17 mouse cellular contexts compared by ENCODE assay signal in genomic region chr17:82453847-82454246, GRCm38 (mm10).
DNase-seq lines count a peak whose midpoint lies in the region; ATAC-seq and TF ChIP-seq lines count a peak whose summit lies in the region.
"Had no signal": no experiment of that assay in that cellular context is flagged by ENCODE, and none has a peak within 500 bp of the region (broad histone marks: within the 10 kb centered on the region; RNA-seq: fewer than 3 reads in every experiment).

No protein-coding gene starts in this region.

- H3K4me1 ChIP-seq in kidney, embryonic 16.5 days (ENCODE audit: insufficient read depth, low read length): no peaks in the 10 kb centered on the region
- no peaks in the 10 kb centered on the region for H3K4me1 ChIP-seq in midbrain, postnatal 0 days (ENCODE audit: insufficient read depth, low read length)
- no peaks in the 10 kb centered on the region for H3K4me1 ChIP-seq in midbrain, embryonic 16.5 days (ENCODE audit: control insufficient read depth, insufficient read depth, low read length)
- H3K4me1 ChIP-seq: embryonic facial prominence, embryonic 15.5 days; forebrain, embryonic 12.5 days; heart, embryonic 15.5 days; hindbrain, embryonic 10.5 days; liver, embryonic 13.5 days; midbrain, embryonic 13.5 days had no signal

- no peaks in the 10 kb centered on the region for H3K9me3 ChIP-seq in kidney, embryonic 16.5 days (ENCODE audit: low read length)
- H3K9me3 ChIP-seq in midbrain, postnatal 0 days (ENCODE audit: low read length): no peaks in the 10 kb centered on the region
- no peaks in the 10 kb centered on the region for H3K9me3 ChIP-seq in midbrain, embryonic 16.5 days (replicated peaks; ENCODE audit: control insufficient read depth, low read length, poor library complexity, severe bottlenecking)
- H3K9me3 ChIP-seq: embryonic facial prominence, embryonic 15.5 days; forebrain, embryonic 12.5 days; heart, embryonic 15.5 days; hindbrain, embryonic 10.5 days; liver, embryonic 13.5 days; midbrain, embryonic 13.5 days had no signal

- H3K36me3 ChIP-seq in kidney, embryonic 16.5 days (ENCODE audit: insufficient read depth, low read length): no peaks in the 10 kb centered on the region
- no peaks in the 10 kb centered on the region for H3K36me3 ChIP-seq in midbrain, postnatal 0 days (ENCODE audit: insufficient read depth, low read length)
- H3K36me3 ChIP-seq in midbrain, embryonic 16.5 days (ENCODE audit: control insufficient read depth, insufficient read depth, low read length): no peaks in the 10 kb centered on the region
- H3K36me3 ChIP-seq: embryonic facial prominence, embryonic 15.5 days; forebrain, embryonic 12.5 days; heart, embryonic 15.5 days; hindbrain, embryonic 10.5 days; liver, embryonic 13.5 days; midbrain, embryonic 13.5 days had no signal

- no peak for TF ChIP-seq CTCF in midbrain, postnatal 0 days (IDR thresholded peaks at IDR 0.05)
- no peak for TF ChIP-seq CTCF in layer of hippocampus, adult 2 months (conservative IDR thresholded peaks at IDR 0.05)

- no peak for DNase-seq in kidney, postnatal 36 days
- DNase-seq in midbrain, postnatal 0 days (ENCODE audit: low spot score): peak; percentile 1
- DNase-seq in embryo, embryonic 11 days: peak; percentile 4
- no peak for DNase-seq in left cerebral cortex, postnatal 10 days (ENCODE audit: extremely low spot score in 1 of 2, low spot score in 2 of 2)
- DNase-seq in layer of hippocampus, adult 2 months (ENCODE audit: low spot score in 2 of 2): no peak
- DNase-seq: cerebellum, postnatal 14 days; heart, adult 18-20 months; liver, embryonic 13.5 days; lung, postnatal 14 days; thymus, adult 18-20 months had no signal

- H3K9ac ChIP-seq in kidney, embryonic 16.5 days (replicated peaks; ENCODE audit: low read length): no peak overlapping the region
- no peak overlapping the region for H3K9ac ChIP-seq in midbrain, postnatal 0 days (replicated peaks; ENCODE audit: low read length, poor library complexity, severe bottlenecking)
- H3K9ac ChIP-seq in midbrain, embryonic 16.5 days (ENCODE audit: low read depth, low read length): no peak overlapping the region
- H3K9ac ChIP-seq: embryonic facial prominence, embryonic 15.5 days; forebrain, embryonic 12.5 days; heart, embryonic 15.5 days; liver, embryonic 13.5 days; midbrain, embryonic 13.5 days had no signal

- peak; percentile 84 for ATAC-seq in kidney, embryonic 16.5 days (ENCODE audit: low FRiP score, low TSS enrichment)
- no peak for ATAC-seq in midbrain, postnatal 0 days (ENCODE audit: low FRiP score)
- no peak for ATAC-seq in midbrain, embryonic 16.5 days
- ATAC-seq: midbrain, embryonic 13.5 days had no signal

- intact Hi-C loops in left cerebral cortex, postnatal 10 days (cut with DNase I): no loop called here

- no peak overlapping the region for H3K27ac ChIP-seq in kidney, embryonic 16.5 days (ENCODE audit: low read length)
- no peak overlapping the region for H3K27ac ChIP-seq in midbrain, postnatal 0 days (ENCODE audit: low read depth, low read length)
- H3K27ac ChIP-seq in midbrain, embryonic 16.5 days (ENCODE audit: low read length): no peak overlapping the region
- no peak overlapping the region for H3K27ac ChIP-seq in layer of hippocampus, adult 2 months
- H3K27ac ChIP-seq: embryonic facial prominence, embryonic 15.5 days; forebrain, embryonic 12.5 days; heart, embryonic 15.5 days; hindbrain, embryonic 10.5 days; liver, embryonic 13.5 days; midbrain, embryonic 13.5 days had no signal

- H3K4me2 ChIP-seq in kidney, embryonic 16.5 days (replicated peaks; ENCODE audit: low read depth, low read length): no peak overlapping the region
- H3K4me2 ChIP-seq in midbrain, postnatal 0 days (ENCODE audit: low read depth, low read length, poor library complexity, severe bottlenecking): no peak overlapping the region
- H3K4me2 ChIP-seq in midbrain, embryonic 16.5 days (ENCODE audit: low read length): no peak overlapping the region
- H3K4me2 ChIP-seq: embryonic facial prominence, embryonic 15.5 days; forebrain, embryonic 12.5 days; heart, embryonic 15.5 days; liver, embryonic 13.5 days; midbrain, embryonic 13.5 days had no signal

- WGBS in kidney, embryonic 16.5 days: 33% methylated on average over 1 of the region's 1 CpGs
- WGBS in midbrain, postnatal 0 days: 79% methylated on average over 1 of the region's 1 CpGs
- 79% methylated on average over 1 of the region's 1 CpGs for WGBS in midbrain, embryonic 16.5 days

- H3K27me3 ChIP-seq in kidney, embryonic 16.5 days (ENCODE audit: insufficient read depth, low read length): no peaks in the 10 kb centered on the region
- no peaks in the 10 kb centered on the region for H3K27me3 ChIP-seq in midbrain, postnatal 0 days (ENCODE audit: insufficient read depth, low read length)
- H3K27me3 ChIP-seq in midbrain, embryonic 16.5 days (ENCODE audit: control insufficient read depth, insufficient read depth, low read depth, low read length): no peaks in the 10 kb centered on the region
- H3K27me3 ChIP-seq: embryonic facial prominence, embryonic 15.5 days; forebrain, embryonic 12.5 days; heart, embryonic 15.5 days; liver, embryonic 13.5 days; midbrain, embryonic 13.5 days had no signal

- H3K4me3 ChIP-seq in kidney, embryonic 16.5 days (ENCODE audit: low read length): no peak overlapping the region
- H3K4me3 ChIP-seq in midbrain, postnatal 0 days (ENCODE audit: low read depth, low read length): no peak overlapping the region
- no peak overlapping the region for H3K4me3 ChIP-seq in midbrain, embryonic 16.5 days (ENCODE audit: low read depth, low read length)
- H3K4me3 ChIP-seq in layer of hippocampus, adult 2 months: no peak overlapping the region
- H3K4me3 ChIP-seq: embryonic facial prominence, embryonic 15.5 days; forebrain, embryonic 12.5 days; heart, embryonic 15.5 days; hindbrain, embryonic 10.5 days; liver, embryonic 13.5 days; midbrain, embryonic 13.5 days had no signal

Comparison
In these comparisons a context has a peak if more than half of its experiments do, and no peak if none do; other contexts are left out.
1. DNase-seq: peak in midbrain, postnatal 0 days (single experiment) and embryo, embryonic 11 days (single experiment); none in kidney, postnatal 36 days (0 of 2), left cerebral cortex, postnatal 10 days (0 of 2) and layer of hippocampus, adult 2 months (0 of 2).